Mouse (Mus musculus): Measurements from ENCODE around the gene Psenen. TPM values are rescaled to one million over a fixed set of nuclear protein-coding genes. Genes with fewer than 3 reads are reported as not detected.

The Psenen gene
- polyA plus RNA-seq, 1 experiment from 2014 or later = 131 TPM

- WGBS = 93% methylated on average over 7 of the region's 7 CpGs
- peaks cover 60% of the 10 kb centered on the region for H3K36me3 ChIP-seq
- no peak for ATAC-seq (replicated peaks)
These were observed 21.7 kb upstream of the Psenen start for GRCm38 (mm10) chr7:30585170-30585569.

GRCm38 (mm10) chr7:30584339-30584738 is 20.9 kb upstream of the Psenen start:
- Histone ChIP-seq H3K9me3 (no peaks in the 10 kb centered on the region), H3K36me3 (peaks cover 68% of the 10 kb centered on the region), H3K4me3 (no peak overlapping the region), H3K4me2 (replicated peaks) (no peak overlapping the region), H3K27me3 (no peaks in the 10 kb centered on the region), H3K27ac (replicated peaks) (no peak overlapping the region), H3K4me1 (peaks cover 16% of the 10 kb centered on the region), H3K9ac (replicated peaks) (no peak overlapping the region)
- no peak for ATAC-seq (replicated peaks)
- 93% methylated on average over 10 of the region's 10 CpGs for WGBS

More at GRCm38 (mm10) chr7:30585170-30585569, 21.7 kb upstream of the Psenen start:
- Histone ChIP-seq H3K9ac (replicated peaks) (no peak overlapping the region), H3K9me3 (no peaks in the 10 kb centered on the region), H3K27me3 (no peaks in the 10 kb centered on the region), H3K4me2 (replicated peaks) (no peak overlapping the region), H3K27ac (replicated peaks) (no peak overlapping the region), H3K4me1 (peaks cover 24% of the 10 kb centered on the region), H3K4me3 (no peak overlapping the region)

- no peak overlapping the region for H3K9ac ChIP-seq (replicated peaks)
- 95% methylated on average over 16 of the region's 16 CpGs for WGBS
- peaks cover 2% of the 10 kb centered on the region for H3K4me1 ChIP-seq
- H3K4me3 ChIP-seq = no peak overlapping the region
- no peak for ATAC-seq (replicated peaks)
- H3K27ac ChIP-seq (replicated peaks) = no peak overlapping the region
- H3K36me3 ChIP-seq = peaks cover 96% of the 10 kb centered on the region
- no peaks in the 10 kb centered on the region for H3K27me3 ChIP-seq
- H3K9me3 ChIP-seq = no peaks in the 10 kb centered on the region
- no peak overlapping the region for H3K4me2 ChIP-seq (replicated peaks)
These were observed 18.1 kb upstream of the Psenen start for GRCm38 (mm10) chr7:30581547-30581946.

- H3K9me3 ChIP-seq = no peaks in the 10 kb centered on the region
- no peak overlapping the region for H3K9ac ChIP-seq (replicated peaks)
- no peak overlapping the region for H3K4me3 ChIP-seq
- peaks cover 99% of the 10 kb centered on the region for H3K36me3 ChIP-seq
- 91% methylated on average over 8 of the region's 8 CpGs for WGBS
- H3K4me1 ChIP-seq = no peaks in the 10 kb centered on the region
- no peak for ATAC-seq (replicated peaks)
- no peaks in the 10 kb centered on the region for H3K27me3 ChIP-seq
- H3K27ac ChIP-seq (replicated peaks) = no peak overlapping the region
- H3K4me2 ChIP-seq (replicated peaks) = no peak overlapping the region
These were observed 16.5 kb upstream of the Psenen start for GRCm38 (mm10) chr7:30579950-30580349.

GRCm38 (mm10) chr7:30572969-30573368 is 9.5 kb upstream of the Psenen start:
- H3K4me3 ChIP-seq = no peak overlapping the region
- H3K36me3 ChIP-seq = peaks cover 97% of the 10 kb centered on the region
- H3K27ac ChIP-seq (replicated peaks) = no peak overlapping the region
- no peak for ATAC-seq (replicated peaks)
- no peaks in the 10 kb centered on the region for H3K9me3 ChIP-seq
- no peaks in the 10 kb centered on the region for H3K4me1 ChIP-seq
- 77% methylated on average over 2 of the region's 2 CpGs for WGBS
- H3K27me3 ChIP-seq = no peaks in the 10 kb centered on the region
- H3K9ac ChIP-seq (replicated peaks) = no peak overlapping the region
- no peak overlapping the region for H3K4me2 ChIP-seq (replicated peaks)

GRCm38 (mm10) chr7:30572389-30572788 is 9.0 kb upstream of the Psenen start:
- H3K9ac ChIP-seq (replicated peaks) = no peak overlapping the region

GRCm38 (mm10) chr7:30567555-30567954 is 4.1 kb upstream of the Psenen start:
- no peak overlapping the region for H3K4me3 ChIP-seq
- WGBS = 93% methylated on average over 11 of the region's 11 CpGs
- no peaks in the 10 kb centered on the region for H3K27me3 ChIP-seq
- H3K9ac ChIP-seq (replicated peaks) = no peak overlapping the region
- H3K9me3 ChIP-seq = no peaks in the 10 kb centered on the region
- H3K27ac ChIP-seq (replicated peaks) = no peak overlapping the region
- peaks cover 10% of the 10 kb centered on the region for H3K4me1 ChIP-seq
- peaks cover 68% of the 10 kb centered on the region for H3K36me3 ChIP-seq
- no peak for ATAC-seq (replicated peaks)
- no peak overlapping the region for H3K4me2 ChIP-seq (replicated peaks)

More at GRCm38 (mm10) chr7:30572389-30572788, 9.0 kb upstream of the Psenen start:
- H3K4me2 ChIP-seq (replicated peaks) = no peak overlapping the region
- no peak overlapping the region for H3K27ac ChIP-seq (replicated peaks)
- H3K36me3 ChIP-seq = peaks cover 94% of the 10 kb centered on the region
- H3K9me3 ChIP-seq = no peaks in the 10 kb centered on the region
- no peak for ATAC-seq (replicated peaks)
- H3K27me3 ChIP-seq = no peaks in the 10 kb centered on the region
- no peaks in the 10 kb centered on the region for H3K4me1 ChIP-seq
- WGBS = 86% methylated on average over 5 of the region's 5 CpGs
- no peak overlapping the region for H3K4me3 ChIP-seq

GRCm38 (mm10) chr7:30566033-30566432 is 2.6 kb upstream of the Psenen start:
- Histone ChIP-seq H3K9ac (replicated peaks) (no peak overlapping the region), H3K27ac (replicated peaks) (no peak overlapping the region), H3K4me3 (no peak overlapping the region), H3K27me3 (no peaks in the 10 kb centered on the region), H3K36me3 (peaks cover 60% of the 10 kb centered on the region), H3K4me2 (replicated peaks) (no peak overlapping the region), H3K9me3 (no peaks in the 10 kb centered on the region), H3K4me1 (peaks cover 17% of the 10 kb centered on the region)
- WGBS = 90% methylated on average over 9 of the region's 9 CpGs
- no peak for ATAC-seq (replicated peaks)

GRCm38 (mm10) chr7:30564970-30565571 is 1.6 kb upstream of the Psenen start, which contains the start of gene Igflr1:
Gene Igflr1 (plus strand): TSS chr7:30565427.
- H3K27me3 ChIP-seq = no peaks in the 10 kb centered on the region
- peak within 1 kb of the TSS; percentile 73 for H3K4me2 ChIP-seq (replicated peaks)
- no peak within 1 kb of the TSS for H3K27ac ChIP-seq (replicated peaks)
- peaks cover 19% of the 10 kb centered on the region for H3K4me1 ChIP-seq
- H3K9me3 ChIP-seq = no peaks in the 10 kb centered on the region
- no peak within 1 kb of the TSS for H3K9ac ChIP-seq (replicated peaks)
- H3K36me3 ChIP-seq = peaks cover 51% of the 10 kb centered on the region
- ATAC-seq (replicated peaks) = no peak
- H3K4me3 ChIP-seq = no peak within 1 kb of the TSS; the same call in 1 of the 2 replicates
- 95% methylated on average over 12 of the region's 12 CpGs for WGBS

GRCm38 (mm10) chr7:30563906-30564280 is 466 bp upstream of the Psenen start:
- Histone ChIP-seq H3K4me3 (peak overlapping the region; percentile 75), H3K27me3 (no peaks in the 10 kb centered on the region), H3K27ac (replicated peaks) (peak overlapping the region; percentile 92), H3K4me2 (replicated peaks) (peak overlapping the region; percentile 73), H3K36me3 (peaks cover 39% of the 10 kb centered on the region), H3K9ac (replicated peaks) (peak overlapping the region; percentile 70), H3K9me3 (no peaks in the 10 kb centered on the region), H3K4me1 (peaks cover 25% of the 10 kb centered on the region)
- WGBS = 31% methylated on average over 6 of the region's 6 CpGs
- no peak for ATAC-seq (replicated peaks)

GRCm38 (mm10) chr7:30562526-30563116 is 806 bp downstream of the Psenen start:
- Histone ChIP-seq H3K9me3 (no peaks in the 10 kb centered on the region), H3K4me3 (peak overlapping the region; percentile 75), H3K27ac (replicated peaks) (peak overlapping the region; percentile 73), H3K9ac (replicated peaks) (peak overlapping the region; percentile 58), H3K36me3 (peaks cover 29% of the 10 kb centered on the region; the same call in 1 of the 2 replicates), H3K4me2 (replicated peaks) (peak overlapping the region; percentile 90), H3K4me1 (peaks cover 35% of the 10 kb centered on the region), H3K27me3 (no peaks in the 10 kb centered on the region)
- ATAC-seq (replicated peaks) = peak; percentile 6; the same call in 1 of the 2 replicates
- WGBS = under 1% methylated on average over 27 of the region's 27 CpGs

GRCm38 (mm10) chr7:30560296-30560695 is 3.1 kb downstream of the Psenen start:
- Histone ChIP-seq H3K36me3 (peaks cover 32% of the 10 kb centered on the region), H3K27ac (replicated peaks) (peak overlapping the region; percentile 62), H3K4me2 (replicated peaks) (no peak overlapping the region), H3K4me3 (peak overlapping the region; percentile 68; the same call in 1 of the 2 replicates), H3K4me1 (peaks cover 35% of the 10 kb centered on the region), H3K27me3 (no peaks in the 10 kb centered on the region), H3K9ac (replicated peaks) (no peak overlapping the region), H3K9me3 (no peaks in the 10 kb centered on the region)
- ATAC-seq (replicated peaks) = no peak
- 64% methylated on average over 2 of the region's 2 CpGs for WGBS
